In genomic region chr11:100791457-100792049, GRCm38 (mm10) we compare ENCODE assay signal across 13 mouse cellular contexts. TPM values are rescaled to one million over a fixed set of nuclear protein-coding genes. Genes with fewer than 3 reads are reported as not detected.
DNase-seq lines count a peak whose midpoint lies in the region; ATAC-seq lines count a peak whose summit lies in the region.
"Had no signal": no experiment of that assay in that cellular context is flagged by ENCODE, and none has a peak within 500 bp of the region (broad histone marks: within the 10 kb centered on the region; RNA-seq: fewer than 3 reads in every experiment).

No protein-coding gene starts in this region.

- no peak overlapping the region for H3K4me2 ChIP-seq in kidney, embryonic 15.5 days

- H3K4me3 ChIP-seq in kidney, embryonic 15.5 days (replicated peaks) = no peak overlapping the region
- H3K4me3 ChIP-seq: megakaryocyte, embryonic 14.5 days had no signal

- H3K9me3 ChIP-seq in kidney, embryonic 15.5 days (replicated peaks) = no peaks in the 10 kb centered on the region
- H3K9me3 ChIP-seq: G1E; megakaryocyte, embryonic 14.5 days had no signal

- 81% methylated on average over 2 of the region's 2 CpGs for WGBS in kidney, embryonic 15.5 days

- peaks cover 3% of the 10 kb centered on the region for H3K4me1 ChIP-seq in kidney, embryonic 15.5 days

- H3K9ac ChIP-seq in kidney, embryonic 15.5 days = no peak overlapping the region

- peaks cover 55% of the 10 kb centered on the region for H3K36me3 ChIP-seq in kidney, embryonic 15.5 days

- no peaks in the 10 kb centered on the region for H3K27me3 ChIP-seq in kidney, embryonic 15.5 days
- H3K27me3 ChIP-seq: megakaryocyte, embryonic 14.5 days had no signal

- DNase-seq in kidney, adult 8-10 months = peak; percentile 73 to 87
- DNase-seq in adrenal gland, adult 8-10 months = peak; percentile 77
- peak; percentile 94 for DNase-seq in gonadal fat pad, adult 2 months (ENCODE audit: low read depth)
- peak; percentile 55 for DNase-seq in lung, postnatal 25 days (ENCODE audit: low spot score)
- no peak for DNase-seq in frontal cortex, postnatal 10 days (ENCODE audit: low spot score in 2 of 2)
- no peak for DNase-seq in urinary bladder, adult 18-20 months (ENCODE audit: low spot score in 2 of 2)
- DNase-seq: right cerebral cortex, postnatal 25 days; thymus, postnatal 25 days had no signal

- H3K27ac ChIP-seq in kidney, embryonic 15.5 days = no peak overlapping the region

- no peak for ATAC-seq in kidney, embryonic 15.5 days (replicated peaks; ENCODE audit: low FRiP score)
- ATAC-seq: intestine, embryonic 16.5 days had no signal

RNA-seq across cellular contexts. Expression of gene Ghdc, which starts 20.8 kb away (rescaled TPM):
- polyA plus RNA-seq in kidney, embryonic 15.5 days (2015; fragmentation: Nextera tagmentation; extraction: Ambion mirVana) = 6.7 and 7.9 TPM in 2 replicates
- 10 to 100 TPM; 23.1 to 26.4 (median 24.7) TPM for total RNA-seq in adrenal gland, adult 8-10 months (2022)
- polyA plus RNA-seq in gonadal fat pad, adult 2 months (2012; rRNA removed) = 18.6 and 19.7 TPM in 2 replicates

RNA-seq across cellular contexts. Expression of gene Hcrt, which starts 28.8 kb away (rescaled TPM):
- not detected in 2 replicates for polyA plus RNA-seq in kidney, embryonic 15.5 days (2015; fragmentation: Nextera tagmentation; extraction: Ambion mirVana)
- not detected for total RNA-seq in adrenal gland, adult 8-10 months (2022)
- polyA plus RNA-seq in gonadal fat pad, adult 2 months (2012; rRNA removed) = not detected in 2 replicates
- total RNA-seq: G1E had no signal
- polyA plus RNA-seq: G1E; intestine, embryonic 16.5 days; neural tube, embryonic 11.5 days had no signal

RNA-seq across cellular contexts. Expression of gene Kcnh4, which starts 31.8 kb away (rescaled TPM):
- polyA plus RNA-seq in kidney, embryonic 15.5 days (2015; fragmentation: Nextera tagmentation; extraction: Ambion mirVana) = 0.10 TPM in 1 of 2 replicates, not detected in the other
- total RNA-seq in adrenal gland, adult 8-10 months (2022) = under 1 TPM; 0.15 to 0.31 (median 0.23) TPM
- 1.1 and 1.5 TPM in 2 replicates for polyA plus RNA-seq in gonadal fat pad, adult 2 months (2012; rRNA removed)
- total RNA-seq: G1E had no signal
- polyA plus RNA-seq: G1E had no signal

RNA-seq across cellular contexts. Expression of gene Rab5c, which starts 53.5 kb away (rescaled TPM):
- polyA plus RNA-seq in kidney, embryonic 15.5 days (2015; fragmentation: Nextera tagmentation; extraction: Ambion mirVana) = 29.5 and 32.3 TPM in 2 replicates
- total RNA-seq in adrenal gland, adult 8-10 months (2022) = 100 to 1,000 TPM; 183 to 210 (median 190) TPM
- 200 and 221 TPM in 2 replicates for polyA plus RNA-seq in gonadal fat pad, adult 2 months (2012; rRNA removed)

RNA-seq across cellular contexts. Expression of gene Stat5b, which starts 59.0 kb away (rescaled TPM):
- 19.6 and 19.9 TPM in 2 replicates for polyA plus RNA-seq in kidney, embryonic 15.5 days (2015; fragmentation: Nextera tagmentation; extraction: Ambion mirVana)
- total RNA-seq in adrenal gland, adult 8-10 months (2022) = 10 to 100 TPM; 64.5 to 92.1 (median 73.7) TPM
- 28.7 and 32.8 TPM in 2 replicates for polyA plus RNA-seq in gonadal fat pad, adult 2 months (2012; rRNA removed)

Comparison
In these comparisons a context has a peak if more than half of its experiments do, and no peak if none do; other contexts are left out.
1. DNase-seq: peak in kidney, adult 8-10 months (2 of 2), adrenal gland, adult 8-10 months (single experiment), gonadal fat pad, adult 2 months (single experiment) and lung, postnatal 25 days (single experiment); none in frontal cortex, postnatal 10 days (0 of 2) and urinary bladder, adult 18-20 months (0 of 2).